Mouse (Mus musculus) spleen, postnatal 4 days (tissue): ENCODE measurements around the gene Has3.
"Not testable (repeated sequence)": the region's sequence is repeated elsewhere in the genome, so short reads cannot be mapped to it uniquely, and the experiment has no call there.

ENCODE experiments used
- DNase-seq, 2 experiments: peaks; one replicate each; pipeline ENCODE4 v3.0.0; 2022; ENCODE audit warnings: low spot score in 2 of 2

The Has3 gene

DNA sequence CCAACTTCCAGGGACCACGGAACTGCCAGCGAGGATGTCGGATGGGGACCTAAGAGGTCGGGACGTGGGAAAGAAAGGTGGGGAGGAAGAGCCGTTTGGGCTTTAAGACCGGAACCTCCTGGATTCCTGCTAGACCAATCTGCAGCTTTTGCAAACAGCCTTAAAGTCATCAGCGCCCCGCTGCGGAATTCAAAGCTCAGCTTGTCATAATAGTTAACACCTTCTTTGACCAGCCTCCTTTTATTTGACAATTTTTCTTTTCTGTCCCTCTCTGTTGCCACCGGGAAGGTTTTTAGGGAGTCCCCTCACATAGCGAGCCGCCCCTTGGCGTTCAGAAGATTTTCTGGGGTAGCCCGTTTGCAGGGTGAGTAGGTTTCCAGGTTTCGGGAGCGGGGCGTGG lies at the start of gene Has3:
Gene Has3 (plus strand): TSS at position 192 of the 400 bp plus-strand sequence.
- no peak for DNase-seq

- DNase-seq = no peak
Measured at GRCm38 (mm10) chr8:106820553-106821515, 49.2 kb upstream of the Has3 start.

- DNase-seq = no peak
Measured at GRCm38 (mm10) chr8:106828921-106829320, 41.1 kb upstream of the Has3 start.

- DNase-seq = no peak
Measured at GRCm38 (mm10) chr8:106829526-106830045, 40.5 kb upstream of the Has3 start.

GRCm38 (mm10) chr8:106834899-106835298 lies 35.1 kb upstream of the Has3 start:
- no peak for DNase-seq

- no peak for DNase-seq
Measured at GRCm38 (mm10) chr8:106836525-106836924, 33.5 kb upstream of the Has3 start.

DNA sequence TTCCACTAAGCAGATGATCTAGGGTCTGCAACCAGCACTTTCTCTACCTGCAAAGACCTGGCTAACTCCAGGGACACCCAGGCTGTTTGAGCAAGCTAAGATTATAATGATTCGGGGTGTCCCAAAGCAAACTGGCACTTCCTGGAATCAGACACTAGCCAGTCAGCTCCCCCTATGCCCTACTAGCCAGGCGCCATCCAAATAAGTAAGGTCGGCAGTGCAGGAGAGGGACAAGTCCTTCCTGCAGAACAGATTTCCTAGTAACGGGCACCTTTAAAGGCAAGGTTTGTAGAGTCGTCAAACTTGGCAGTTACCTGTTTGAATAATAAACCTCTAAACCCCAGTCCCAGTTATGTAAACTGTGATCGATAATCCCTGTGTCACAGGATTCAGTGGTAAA lies 31.2 kb upstream of the Has3 start:
- DNase-seq = no peak

DNA sequence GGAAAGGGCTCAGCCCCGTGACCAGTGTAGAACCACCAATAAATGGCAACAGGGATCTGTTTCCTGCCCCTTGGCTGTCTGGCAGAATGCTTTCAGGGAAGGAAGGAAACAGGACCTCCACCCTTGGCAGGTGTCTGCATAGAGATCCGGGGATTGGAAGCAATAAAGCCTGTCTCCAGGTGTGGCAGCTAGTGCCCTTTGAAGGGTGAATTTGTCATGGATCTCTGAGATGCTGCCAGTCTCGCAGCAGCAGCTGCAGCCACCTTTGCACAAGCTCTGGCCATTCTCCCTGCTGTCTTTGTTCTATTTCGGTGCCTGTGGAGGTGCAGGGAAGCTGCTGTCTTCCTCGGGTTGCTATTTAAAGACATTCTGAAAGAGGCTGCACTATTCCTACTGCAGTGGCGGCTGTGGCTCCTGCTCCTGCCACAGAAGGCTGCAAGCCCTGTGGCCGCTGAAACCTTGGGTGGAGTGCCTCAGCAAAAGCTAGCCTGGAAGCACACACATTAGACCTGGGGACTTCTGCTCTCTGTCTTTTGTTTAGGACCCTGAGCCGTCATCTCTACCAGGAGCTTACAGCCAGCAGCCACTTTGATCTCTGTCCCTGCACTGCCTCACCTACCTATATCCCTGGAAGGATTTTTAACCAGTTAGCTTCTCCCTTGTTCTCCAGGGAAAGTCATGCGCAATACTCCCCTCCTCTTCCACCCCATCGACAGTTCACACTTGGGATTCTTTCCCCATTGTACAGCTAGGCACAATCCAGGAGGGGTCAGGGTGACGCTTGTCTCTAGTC lies 30.6 kb upstream of the Has3 start:
- no peak for DNase-seq

GRCm38 (mm10) chr8:106850034-106850433 lies 20.0 kb upstream of the Has3 start:
- DNase-seq = no peak

- DNase-seq = no peak
Measured at GRCm38 (mm10) chr8:106854534-106855241, 15.4 kb upstream of the Has3 start.

GRCm38 (mm10) chr8:106855242-106855562 lies 14.8 kb upstream of the Has3 start:
- no peak for DNase-seq

DNA sequence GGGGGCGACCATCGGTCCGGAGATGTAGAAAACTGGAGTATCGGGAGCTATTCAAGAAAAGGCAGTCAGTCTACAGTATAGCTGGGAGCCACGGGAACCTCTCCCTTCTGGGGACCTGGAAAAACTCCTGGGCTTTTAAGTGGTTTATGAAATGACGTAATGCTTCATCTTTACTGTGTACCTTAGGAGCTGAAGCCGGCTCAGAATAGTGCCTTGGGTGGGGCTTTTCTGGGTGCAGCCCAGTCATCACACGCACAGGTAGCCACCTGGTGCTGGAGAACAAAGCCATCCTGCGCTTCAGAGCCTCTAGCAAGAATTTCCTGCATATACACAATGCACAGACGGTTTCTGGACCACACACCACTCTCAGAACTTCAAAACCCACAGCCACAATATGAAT lies 7.2 kb upstream of the Has3 start:
- no peak for DNase-seq

GRCm38 (mm10) chr8:106865354-106865753 lies 4.7 kb upstream of the Has3 start:
- no peak for DNase-seq

- DNase-seq = peak in 1 of 2 experiments; percentile 75
Measured at GRCm38 (mm10) chr8:106870537-106871327, 690 bp downstream of the Has3 start.

GRCm38 (mm10) chr8:106871328-106871926 lies 1.4 kb downstream of the Has3 start:
- DNase-seq = no peak

DNA sequence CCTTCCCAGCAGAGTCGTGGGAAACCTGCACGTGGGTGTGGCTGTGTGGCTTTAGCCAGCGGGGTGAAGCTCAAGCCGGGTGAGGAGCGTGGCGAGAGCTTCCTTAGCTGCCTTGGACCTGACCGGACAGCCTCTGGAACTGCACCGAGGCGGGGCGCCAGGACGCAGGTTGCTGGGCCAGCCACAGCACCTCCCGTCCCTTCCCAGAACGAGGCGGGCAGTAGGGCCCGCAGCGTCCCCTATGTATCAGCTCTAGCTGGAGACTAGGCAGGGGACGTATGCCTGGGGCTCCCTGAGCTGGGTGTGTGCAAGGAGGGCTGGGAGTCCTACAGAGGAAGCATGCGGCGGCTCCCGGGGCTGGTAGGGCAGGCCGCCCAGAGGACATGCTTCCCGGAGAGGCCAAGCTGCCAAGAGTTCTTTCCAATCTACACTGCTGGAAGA lies 1.9 kb downstream of the Has3 start:
- peak in 1 of 2 experiments; percentile 65 for DNase-seq

GRCm38 (mm10) chr8:106872454-106873034 lies 2.5 kb downstream of the Has3 start:
- no peak for DNase-seq

GRCm38 (mm10) chr8:106880121-106880707 lies 10.2 kb downstream of the Has3 start:
- DNase-seq = no peak

GRCm38 (mm10) chr8:106884094-106884493 lies 14.1 kb downstream of the Has3 start:
- DNase-seq = not testable (repeated sequence)
